Mouse (Mus musculus) urinary bladder, postnatal 10 days (tissue): ENCODE data around the gene Dgki.

Source experiments
- DNase-seq: peaks from one replicate; pipeline ENCODE4 v3.0.0; 2022; ENCODE audit warnings: low spot score

The Dgki gene

DNA sequence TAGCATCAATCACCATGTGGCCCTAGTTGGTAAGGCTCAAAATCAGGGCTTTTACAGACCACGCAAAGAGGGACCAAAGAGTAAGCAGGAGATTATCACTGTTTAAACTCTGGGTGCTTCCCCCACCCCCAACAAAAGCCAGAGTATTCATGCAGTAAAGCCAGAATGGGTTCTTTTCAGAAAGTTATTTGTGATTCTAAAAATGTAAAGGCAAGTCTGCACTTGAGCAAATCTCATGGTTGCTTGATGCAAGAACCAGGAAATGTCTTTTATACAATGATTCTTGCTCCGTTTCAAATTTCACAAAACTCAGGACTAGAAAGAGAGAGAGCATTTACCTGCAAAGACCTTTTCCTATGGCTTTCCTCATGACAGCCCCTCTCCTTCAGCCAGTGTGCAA is 7.9 kb downstream of the Dgki start:
- no peak for DNase-seq

DNA sequence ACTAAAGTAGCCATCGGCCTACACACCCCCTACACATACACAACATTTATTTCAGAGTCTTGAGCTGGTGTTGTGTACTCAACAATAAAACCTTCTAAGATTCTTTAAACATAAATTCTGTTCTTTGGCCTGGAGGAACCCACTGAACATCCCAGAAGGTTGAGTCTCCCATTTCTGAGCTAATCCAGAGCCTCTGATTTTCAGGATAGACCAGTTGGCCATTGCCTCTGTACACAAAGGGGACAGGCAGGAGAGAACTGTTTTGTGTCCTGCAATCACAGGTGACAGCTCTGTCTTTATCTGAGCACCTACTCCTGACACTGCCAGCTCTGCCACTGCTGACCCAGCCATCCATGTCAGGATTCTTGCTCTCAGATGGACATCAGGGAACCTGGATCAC is 8.8 kb downstream of the Dgki start:
- no peak for DNase-seq

DNA sequence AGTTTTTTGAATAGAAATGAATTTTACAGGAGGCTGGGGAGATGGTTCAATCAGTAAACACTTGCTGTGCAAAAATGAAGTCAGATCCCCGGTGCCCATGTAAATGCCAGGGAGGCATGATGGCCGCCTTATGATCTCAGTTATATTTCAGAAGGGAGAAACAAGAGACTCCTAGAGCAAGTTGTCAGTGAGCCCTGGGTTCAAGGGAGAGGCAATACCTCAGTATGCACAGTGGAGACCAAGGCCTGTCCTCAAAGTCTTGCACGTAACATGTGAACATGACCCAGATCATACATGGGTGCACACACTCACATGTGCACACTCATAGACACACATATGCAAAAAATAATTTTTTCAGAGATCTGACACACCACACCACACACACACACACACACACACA is 9.3 kb downstream of the Dgki start:
- no peak for DNase-seq

DNA sequence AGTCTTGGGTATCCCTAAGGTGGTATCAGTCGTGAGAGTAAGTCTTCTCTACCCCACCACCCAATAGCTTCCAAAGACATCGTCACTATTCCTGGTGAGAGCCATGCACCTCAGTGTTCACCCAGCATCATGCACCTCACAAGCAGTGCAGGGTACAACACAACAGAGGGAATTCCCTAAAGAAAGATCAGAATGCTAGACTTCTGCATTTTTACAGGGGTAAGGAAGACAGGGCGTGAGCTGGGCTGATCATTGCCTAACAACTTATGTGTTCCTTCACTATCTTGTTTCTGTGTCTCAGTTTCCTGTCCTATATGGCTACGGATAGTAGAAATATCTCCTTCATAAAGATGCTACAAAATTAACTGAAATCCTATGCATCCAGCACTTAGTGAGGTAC is 13.8 kb downstream of the Dgki start:
- no peak for DNase-seq

DNA sequence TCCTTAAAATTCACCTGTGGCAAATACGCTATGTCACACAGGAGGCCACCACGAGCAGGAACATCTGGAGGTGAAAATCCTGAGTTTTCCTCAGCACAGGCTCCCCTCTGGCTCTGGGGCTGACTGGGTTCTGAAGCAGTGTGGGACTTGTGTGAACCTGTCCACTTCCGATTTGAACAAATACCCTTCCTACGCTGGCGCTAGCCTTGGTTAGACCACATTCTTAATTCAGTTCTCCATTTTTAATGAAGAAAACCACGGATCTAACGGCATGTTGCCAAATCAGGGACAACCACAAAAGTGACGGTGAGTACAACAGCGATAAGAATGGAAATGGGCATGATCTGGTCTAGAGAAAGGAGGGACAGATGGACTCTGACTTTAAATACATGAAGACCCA is 15.1 kb downstream of the Dgki start:
- DNase-seq = no peak

DNA sequence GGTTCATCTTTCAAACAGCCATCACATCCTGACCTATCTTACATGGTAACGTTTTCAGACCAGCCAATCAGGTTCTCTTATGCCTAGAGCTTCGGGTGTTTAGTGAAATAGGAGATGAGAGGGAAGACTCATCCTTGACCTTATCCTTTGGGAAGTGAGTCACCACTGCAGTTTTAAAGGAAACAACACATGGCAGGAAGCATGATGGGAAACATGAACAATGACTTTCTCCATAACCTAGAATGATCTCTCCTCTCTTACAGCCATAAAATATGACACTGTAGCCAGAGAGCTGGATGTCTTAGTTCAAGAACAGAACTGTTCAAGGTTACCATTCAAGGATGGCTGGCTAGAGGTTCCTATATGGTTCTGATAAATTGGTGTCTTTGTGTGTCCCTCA is 16.6 kb downstream of the Dgki start:
- DNase-seq = no peak

DNA sequence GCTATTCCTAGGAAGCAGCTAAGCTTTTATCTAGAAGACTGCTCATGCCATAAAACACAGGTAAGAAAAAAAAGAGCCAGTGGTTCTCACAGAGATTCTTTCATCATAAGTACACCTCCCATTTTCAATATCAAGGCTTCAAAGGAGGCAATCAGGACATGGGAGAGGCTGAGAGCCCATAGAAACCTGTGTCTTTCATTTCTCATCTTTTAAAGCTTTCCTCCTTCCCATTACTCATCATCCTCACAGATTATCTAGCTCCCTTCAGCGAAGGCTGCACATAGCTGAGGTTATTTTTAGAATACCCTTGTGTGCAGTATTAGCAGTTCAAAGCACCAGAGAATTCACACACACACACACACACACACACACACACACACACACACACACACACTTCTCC is 17.3 kb downstream of the Dgki start:
- no peak for DNase-seq

DNA sequence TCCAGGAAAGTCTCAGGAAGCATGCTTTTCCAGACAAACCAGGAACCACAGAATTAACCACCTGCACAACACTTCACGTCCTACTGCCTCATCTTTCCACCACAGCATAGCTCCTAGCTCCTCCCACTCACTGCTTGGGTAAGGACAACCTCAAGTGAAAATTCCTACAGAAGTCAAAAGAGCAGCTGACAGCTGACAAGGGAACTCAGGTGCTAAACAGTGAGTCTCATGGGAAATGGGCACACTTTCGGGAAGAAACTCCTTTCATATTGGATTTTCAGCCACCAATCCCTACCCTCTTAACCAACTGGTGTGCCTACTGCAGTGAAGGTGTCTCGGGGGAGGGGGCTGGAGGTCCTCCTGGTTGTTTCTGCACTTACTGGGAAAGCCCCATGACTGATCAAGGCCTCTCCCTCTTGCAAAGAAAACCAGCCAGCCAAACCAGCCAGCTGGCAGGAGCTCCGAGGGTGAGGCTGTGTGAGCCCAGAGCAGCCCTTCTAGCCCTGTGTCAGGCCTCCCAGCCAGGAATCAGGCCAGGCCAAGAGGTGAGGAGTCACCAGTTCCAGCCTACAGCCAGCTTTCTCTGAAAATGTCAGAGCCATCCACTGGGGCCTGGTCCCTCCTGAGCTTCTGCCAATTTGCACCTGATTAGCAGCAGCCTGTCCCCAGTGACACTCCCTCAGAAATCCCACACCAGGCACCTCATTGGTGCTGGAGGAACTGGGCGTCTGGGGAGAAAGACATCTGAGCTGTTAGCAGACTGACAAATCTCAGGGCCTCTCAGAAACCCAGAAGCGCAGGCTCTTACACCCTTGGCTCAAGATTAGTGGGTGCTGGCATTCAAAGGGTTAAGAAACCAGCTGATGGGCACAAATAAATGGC is 22.9 kb downstream of the Dgki start:
- DNase-seq = no peak

DNA sequence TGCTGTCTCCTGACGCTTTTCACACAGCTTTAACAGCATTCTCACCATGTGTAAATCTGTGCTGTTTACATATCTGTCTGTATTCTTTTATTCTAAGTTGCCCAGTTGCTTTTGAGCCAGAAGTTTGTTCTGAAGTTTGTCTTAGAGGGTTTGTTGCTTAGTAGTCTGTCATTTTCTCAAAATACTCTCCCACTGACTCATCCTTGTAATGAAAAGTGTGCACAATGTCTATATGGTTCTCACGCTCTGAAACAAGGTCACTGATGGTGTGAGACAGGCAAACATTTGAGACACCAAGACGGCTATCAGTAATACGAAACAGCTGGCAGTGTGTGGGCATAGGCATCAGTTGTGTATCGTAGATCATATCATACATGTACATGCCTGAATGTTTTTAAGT is 23.8 kb downstream of the Dgki start:
- no peak for DNase-seq

DNA sequence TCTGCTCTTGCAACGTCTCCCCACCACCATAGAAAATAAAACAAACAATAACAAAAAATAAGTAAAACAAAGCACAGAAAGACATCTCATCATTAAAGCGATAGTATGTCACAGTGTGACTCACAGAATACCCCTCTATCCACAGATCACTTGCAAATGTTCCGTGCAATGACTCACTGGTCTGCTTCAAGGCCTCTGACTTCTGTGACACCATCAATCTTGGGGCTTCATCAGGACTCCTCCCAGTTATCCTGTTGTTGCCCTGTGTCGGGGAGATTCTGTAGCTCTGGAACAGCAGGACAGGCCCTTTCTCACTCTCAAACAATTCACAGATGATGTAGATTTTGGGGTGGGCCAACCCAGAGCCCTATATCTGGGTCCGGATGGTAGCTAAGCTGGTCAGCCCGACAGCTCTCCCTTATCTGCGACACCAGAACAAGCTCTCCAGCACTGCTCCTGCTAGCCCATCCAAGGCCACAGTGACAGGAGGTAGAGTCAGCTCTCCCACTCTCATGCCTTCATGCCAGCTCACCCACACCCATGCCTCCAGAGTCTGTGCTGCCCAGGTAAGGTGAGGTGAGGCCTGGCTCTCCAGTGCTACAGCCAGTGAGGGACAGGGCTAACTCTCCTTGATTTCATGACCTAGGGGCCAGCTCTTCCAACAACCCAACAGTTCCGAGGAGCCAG is 28.9 kb downstream of the Dgki start:
- DNase-seq = no peak

DNA sequence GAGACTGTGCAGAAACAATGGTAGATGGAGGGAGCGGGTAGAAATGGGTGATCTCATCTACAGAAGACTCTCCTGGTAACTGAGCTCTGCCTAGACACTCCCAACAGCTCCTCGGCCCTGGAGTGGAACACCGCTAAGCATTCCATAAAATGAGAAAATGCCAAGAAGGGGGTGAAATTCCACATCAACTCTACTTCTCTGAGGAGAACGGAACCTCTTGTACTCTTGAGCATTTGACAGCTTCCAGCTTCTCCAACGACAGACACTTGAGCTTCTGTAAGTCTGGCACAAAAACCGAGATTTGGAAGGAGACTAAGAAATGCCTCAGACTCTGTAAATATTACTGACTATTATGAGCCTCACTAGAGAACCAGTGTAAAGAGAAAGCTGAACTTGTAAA is 31.4 kb downstream of the Dgki start:
- no peak for DNase-seq

DNA sequence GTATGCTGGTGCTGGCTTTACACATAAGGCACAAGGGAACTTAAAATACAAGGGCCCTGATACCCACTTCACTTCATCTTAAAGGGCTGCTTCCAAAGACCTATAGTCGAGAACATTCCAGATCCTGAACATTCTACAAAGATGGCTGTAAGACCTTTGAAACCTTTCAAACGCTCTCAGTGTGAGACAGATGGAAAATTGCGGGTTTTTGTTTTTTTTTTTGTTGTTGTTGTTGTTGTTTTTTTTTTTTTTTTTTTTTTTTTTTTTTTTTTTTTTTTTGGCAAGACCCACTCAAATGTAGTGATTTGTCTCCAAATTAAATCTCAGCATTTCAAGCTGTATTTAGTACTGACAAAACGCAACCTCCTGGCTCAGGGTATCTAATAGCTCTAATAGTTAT is 32.0 kb downstream of the Dgki start:
- DNase-seq = no peak

DNA sequence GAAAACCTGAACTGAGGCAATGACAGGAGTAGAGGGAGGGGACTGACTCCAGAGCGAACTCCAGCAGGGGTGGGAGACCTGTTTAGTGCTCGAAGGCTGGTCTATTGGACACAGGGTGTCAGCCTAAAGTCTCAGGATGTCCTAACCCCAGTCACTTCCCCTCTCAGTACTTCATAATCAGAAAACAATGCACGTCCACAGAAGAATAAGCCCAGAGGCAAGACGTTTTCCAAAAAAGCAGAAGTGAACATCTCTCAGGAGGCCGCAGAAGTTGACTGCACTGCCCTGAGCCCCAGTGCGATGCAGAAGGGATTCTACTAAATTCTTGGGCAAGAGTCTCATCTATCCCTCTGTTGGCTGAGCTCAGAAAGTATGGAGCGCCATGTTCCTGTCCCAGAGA is 37.5 kb downstream of the Dgki start:
- no peak for DNase-seq

DNA sequence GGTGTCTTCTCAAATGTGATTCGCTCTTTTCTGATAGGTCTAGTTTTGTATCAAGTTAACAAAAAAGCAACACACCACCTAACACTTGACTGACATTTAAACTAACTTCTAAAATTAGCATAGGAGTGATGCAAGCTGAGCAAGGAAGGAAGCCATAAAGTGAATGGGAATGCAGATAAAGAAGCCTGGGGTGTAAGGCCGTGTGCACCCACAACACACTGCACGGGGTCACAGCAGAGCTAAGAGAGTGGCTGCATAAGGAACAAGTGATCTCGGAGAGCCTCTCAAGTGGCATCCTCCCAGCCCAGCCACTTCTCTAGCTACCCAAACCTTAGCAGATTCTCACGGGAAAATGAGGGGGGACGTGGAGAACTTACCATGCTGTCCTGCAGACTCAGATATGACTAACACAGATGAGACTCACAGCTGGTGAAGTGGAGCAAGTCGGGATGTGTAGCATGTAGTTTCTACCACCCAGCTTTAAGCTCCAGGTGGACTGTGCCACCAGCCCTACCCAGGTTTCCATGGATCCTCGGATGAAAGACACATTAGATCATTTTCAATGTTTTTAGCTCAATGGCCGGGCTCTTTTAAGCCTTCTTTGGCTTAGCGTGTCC is 38.6 kb downstream of the Dgki start:
- no peak for DNase-seq

DNA sequence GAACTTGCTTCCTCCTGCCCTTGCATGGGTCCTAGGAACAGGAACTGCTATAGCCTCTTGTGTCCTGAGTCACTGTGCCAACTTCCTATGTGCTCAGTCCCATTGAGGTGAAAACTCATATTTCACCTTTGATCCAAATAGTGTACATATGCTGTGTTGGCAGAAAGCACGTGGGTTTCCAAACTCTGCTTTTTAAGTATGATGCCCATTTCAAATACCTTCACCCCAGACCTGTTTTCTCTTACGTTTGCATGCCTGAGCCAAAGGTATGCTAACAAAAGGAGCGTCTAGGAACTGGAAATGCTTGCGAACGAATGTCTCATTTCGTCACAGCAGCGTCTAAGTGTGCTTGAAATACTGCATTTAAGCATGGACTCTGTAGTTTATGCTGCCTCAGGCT is 41.3 kb downstream of the Dgki start:
- DNase-seq = no peak

DNA sequence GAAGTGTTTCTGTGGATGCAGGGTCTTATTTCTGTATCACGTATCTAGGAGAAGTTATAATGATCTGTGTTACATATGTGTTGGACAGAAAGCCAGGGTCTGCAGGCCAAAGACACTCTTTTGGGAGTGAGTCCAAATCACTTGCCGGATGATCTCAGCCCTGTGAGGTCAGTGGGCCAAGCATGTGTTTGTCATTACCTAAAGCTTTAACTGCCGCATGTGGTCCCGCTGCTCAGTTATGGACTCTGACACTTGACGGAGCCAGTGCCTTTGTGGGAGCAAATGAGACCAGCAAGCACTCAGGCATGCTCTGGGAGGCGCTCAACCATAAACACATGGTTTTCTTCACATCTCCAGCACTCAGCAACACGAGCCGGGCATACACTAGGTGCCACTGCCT is 45.8 kb downstream of the Dgki start:
- no peak for DNase-seq

DNA sequence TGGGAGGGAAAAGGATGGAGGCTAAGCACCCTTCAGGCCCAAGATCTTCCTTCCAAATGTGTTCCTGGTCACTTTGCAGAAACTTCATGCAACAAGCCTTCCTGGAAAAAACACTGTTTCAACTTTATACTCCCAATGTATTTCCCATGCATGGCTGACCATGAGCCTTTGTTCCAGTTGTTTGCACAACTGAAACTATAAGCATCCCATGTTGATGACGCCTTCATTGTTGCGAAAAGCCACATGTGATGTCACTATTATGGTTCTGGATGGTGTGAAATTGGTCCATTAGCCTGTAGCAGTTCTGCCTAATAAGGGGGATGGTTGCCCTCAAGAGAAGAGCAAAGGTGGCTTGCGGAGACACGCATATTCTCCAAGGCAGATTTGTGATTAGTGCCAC is 47.4 kb downstream of the Dgki start:
- no peak for DNase-seq

DNA sequence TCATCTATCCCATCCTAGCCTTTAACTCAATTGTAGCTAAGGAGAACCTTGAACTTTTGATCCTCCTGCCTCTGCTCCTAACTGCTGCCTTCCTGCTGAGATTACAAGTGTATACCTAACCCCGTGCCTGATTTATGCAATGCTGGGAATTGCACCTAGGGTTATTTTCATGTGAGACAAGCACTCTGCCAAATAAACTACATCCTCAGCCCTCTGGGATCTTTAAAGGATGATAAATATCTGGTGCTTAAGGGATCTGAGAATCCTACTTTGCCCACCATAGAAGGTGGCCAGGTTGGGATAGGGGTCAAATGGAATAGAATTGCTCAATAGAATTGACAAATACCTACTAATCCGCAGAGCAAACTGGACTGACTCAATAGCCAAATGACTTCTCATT is 49.3 kb downstream of the Dgki start:
- no peak for DNase-seq

DNA sequence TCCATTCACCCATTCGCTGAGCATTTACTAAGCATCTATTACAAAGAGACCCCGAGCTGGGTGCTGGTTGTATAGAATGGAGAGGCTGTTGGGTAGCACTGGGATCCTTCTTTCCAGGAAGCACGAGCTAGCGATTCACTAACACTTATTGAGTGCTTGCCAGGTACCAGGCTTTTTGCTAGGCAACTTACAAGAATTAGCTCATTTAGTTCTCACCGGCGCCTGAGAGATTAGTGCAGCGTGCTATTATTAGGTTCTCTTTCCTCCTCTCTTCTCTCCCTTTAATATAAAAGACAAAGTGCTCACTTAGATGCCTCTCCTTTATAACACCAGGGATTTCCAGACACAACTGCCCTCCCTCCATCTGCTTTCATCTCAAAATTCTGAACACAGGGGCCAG is 54.2 kb downstream of the Dgki start:
- no peak for DNase-seq

DNA sequence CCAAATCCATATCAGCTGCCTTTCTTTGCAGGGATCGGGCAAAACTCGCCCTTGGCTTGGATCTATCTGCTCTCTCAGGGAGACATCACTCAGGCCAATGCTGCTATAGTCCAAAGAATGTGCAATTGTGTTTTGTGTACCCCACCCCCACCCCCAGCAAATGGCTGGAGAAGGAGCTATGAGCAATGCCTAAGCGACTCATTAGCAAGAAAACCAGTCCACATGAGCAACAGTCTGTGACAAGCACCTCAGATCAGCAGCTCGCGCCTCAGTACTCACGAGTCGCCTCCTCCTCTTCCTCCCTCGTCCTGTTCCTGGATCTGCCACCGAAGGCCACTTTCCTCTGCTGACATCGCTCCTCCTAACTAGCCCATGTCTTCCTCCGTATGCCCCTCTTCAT is 55.9 kb downstream of the Dgki start:
- DNase-seq = no peak

DNA sequence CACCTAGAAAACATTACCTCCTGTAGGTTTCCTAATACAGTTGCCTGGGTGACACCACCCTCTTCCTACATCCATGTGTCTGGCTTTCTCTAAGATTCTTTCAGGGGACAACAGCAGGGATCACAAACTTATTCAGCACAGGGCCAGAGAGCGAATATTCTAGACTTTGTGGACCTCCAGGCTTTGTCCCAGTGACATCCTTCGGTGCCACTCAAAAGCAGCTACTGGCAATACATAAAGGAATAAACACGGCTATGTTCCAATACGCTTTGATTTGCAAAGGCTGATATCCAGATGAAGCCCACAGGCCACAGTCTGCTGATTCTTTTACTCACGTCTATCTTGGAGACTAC is 57.2 kb downstream of the Dgki start:
- no peak for DNase-seq

DNA sequence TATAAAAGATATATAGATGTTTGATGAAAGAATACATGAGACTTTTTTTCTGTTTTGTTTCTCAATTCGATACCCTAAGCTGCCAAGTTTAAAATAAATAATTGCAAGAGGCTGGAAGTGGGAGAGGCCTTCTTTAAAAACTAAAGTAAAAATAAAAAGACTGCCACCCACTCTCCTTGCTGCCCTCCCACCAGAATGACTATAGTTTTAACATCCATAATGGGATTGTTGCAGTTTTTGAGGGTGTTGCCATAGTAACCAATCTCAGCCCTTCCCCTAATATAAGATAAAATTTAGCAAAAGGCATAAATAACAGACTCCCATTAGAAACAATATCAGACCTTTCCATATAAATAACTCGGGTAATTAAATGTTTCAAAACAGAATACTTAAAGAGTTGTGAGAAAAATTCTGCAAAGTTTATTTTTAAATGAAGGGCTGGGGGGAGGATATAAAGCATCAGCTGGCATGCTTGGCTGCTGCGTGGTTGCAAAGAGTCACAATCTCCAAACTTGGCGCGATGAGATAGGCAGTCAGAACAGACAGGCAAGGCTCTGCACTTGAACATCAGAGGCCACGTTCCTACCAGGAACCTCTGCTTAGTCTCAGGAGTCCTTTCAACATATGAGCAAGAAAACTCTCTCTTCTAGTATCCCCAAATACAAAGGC is 57.8 kb downstream of the Dgki start:
- no peak for DNase-seq

DNA sequence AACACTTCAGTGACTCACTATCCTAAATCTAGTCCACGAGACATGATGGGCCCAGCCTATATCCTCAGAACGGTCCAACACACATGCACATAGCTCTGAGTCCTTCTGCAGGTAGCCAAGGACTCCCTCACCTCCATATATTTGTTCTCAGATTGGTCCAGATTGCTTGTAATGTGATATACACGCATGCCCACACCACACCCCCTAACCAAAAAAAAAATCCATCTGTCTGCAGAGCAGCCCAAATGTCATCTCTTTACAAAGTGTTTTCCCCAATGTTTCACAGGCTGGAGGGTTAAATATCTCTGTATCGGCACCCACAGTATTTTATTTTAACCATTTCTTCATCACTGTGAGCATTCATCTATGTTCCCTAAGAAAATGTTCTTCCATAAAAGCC is 58.5 kb downstream of the Dgki start:
- no peak for DNase-seq
